Mouse (Mus musculus) adrenal gland, postnatal 25 days (tissue): ENCODE results near the gene Scfd2. TPM values are rescaled to one million over a fixed set of nuclear protein-coding genes. Genes with fewer than 3 reads are reported as not detected.

Experiments used
- DNase-seq: peaks from one replicate; pipeline ENCODE4 v3.0.0; 2021; ENCODE audit warnings: mixed read lengths
- total RNA-seq: library from RNA; stranded (reverse); gene quantifications from 2 replicates; pipeline ENCODE4 v1.2.3, GENCODE M21; 2021

The Scfd2 gene
- total RNA-seq, 1 experiment from 2014 or later = 23.3 TPM

- DNase-seq = no peak
These were observed 329.8 kb downstream of the Scfd2 start for GRCm38 (mm10) chr5:74201570-74202357.

GRCm38 (mm10) chr5:74200481-74200880, 331.1 kb downstream of the Scfd2 start:
- DNase-seq = no peak

GRCm38 (mm10) chr5:74199793-74200192, 331.8 kb downstream of the Scfd2 start:
- DNase-seq = no peak

- DNase-seq = no peak
These were observed 333.1 kb downstream of the Scfd2 start for GRCm38 (mm10) chr5:74198446-74198845.

GRCm38 (mm10) chr5:74197541-74198330, 333.8 kb downstream of the Scfd2 start:
- no peak for DNase-seq

- peak; percentile 42 for DNase-seq
These were observed 335.3 kb downstream of the Scfd2 start for GRCm38 (mm10) chr5:74196307-74196618.

- no peak for DNase-seq
These were observed 335.8 kb downstream of the Scfd2 start for GRCm38 (mm10) chr5:74195614-74196306.

GRCm38 (mm10) chr5:74194841-74195613, 336.5 kb downstream of the Scfd2 start, which contains the start of gene Rasl11b:
TSS of gene Rasl11b (plus strand) at chr5:74195286.
- peak; percentile 98 for DNase-seq

GRCm38 (mm10) chr5:74194027-74194840, 337.3 kb downstream of the Scfd2 start:
- no peak for DNase-seq

GRCm38 (mm10) chr5:74193626-74194025, 337.9 kb downstream of the Scfd2 start:
- DNase-seq = no peak

GRCm38 (mm10) chr5:74193008-74193407, 338.6 kb downstream of the Scfd2 start:
- no peak for DNase-seq

GRCm38 (mm10) chr5:74190911-74191310, 340.6 kb downstream of the Scfd2 start:
- DNase-seq = no peak

GRCm38 (mm10) chr5:74190161-74190491, 341.4 kb downstream of the Scfd2 start:
- no peak for DNase-seq

- no peak for DNase-seq
These were observed 341.9 kb downstream of the Scfd2 start for GRCm38 (mm10) chr5:74189484-74190160.

- DNase-seq = no peak
These were observed 342.7 kb downstream of the Scfd2 start for GRCm38 (mm10) chr5:74188886-74189285.

GRCm38 (mm10) chr5:74188076-74188475, 343.5 kb downstream of the Scfd2 start:
- no peak for DNase-seq

GRCm38 (mm10) chr5:74184607-74185006, 347.0 kb downstream of the Scfd2 start:
- no peak for DNase-seq

- no peak for DNase-seq
These were observed 348.4 kb downstream of the Scfd2 start for GRCm38 (mm10) chr5:74183118-74183517.

- DNase-seq = no peak
These were observed 351.3 kb downstream of the Scfd2 start for GRCm38 (mm10) chr5:74180216-74180615.

- no peak for DNase-seq
These were observed 355.9 kb downstream of the Scfd2 start for GRCm38 (mm10) chr5:74175526-74176270.
